9 mouse cellular contexts compared by ENCODE assay signal in genomic region chr8:86475711-86476438, GRCm38 (mm10).
A peak's percentile ranks its signal among the peaks of the same experiment; 100 is the strongest.
DNase-seq lines count a peak whose midpoint lies in the region; ATAC-seq and TF ChIP-seq lines count a peak whose summit lies in the region.
"Had no signal": no experiment of that assay in that cellular context is flagged by ENCODE, and none has a peak within 500 bp of the region (broad histone marks: within the 10 kb centered on the region; RNA-seq: fewer than 3 reads in every experiment).

No protein-coding gene starts in this region.

- H3K79me2 ChIP-seq in MEL (ENCODE audit: control insufficient read depth, insufficient read depth, low read length, poor library complexity) = no peaks in the 10 kb centered on the region

- no peaks in the 10 kb centered on the region for H3K36me3 ChIP-seq in MEL (ENCODE audit: control insufficient read depth in 1 of 2, insufficient read depth in 2 of 2, low read length in 2 of 2)
- H3K36me3 ChIP-seq in heart, embryonic 10.5 days = no peaks in the 10 kb centered on the region
- no peaks in the 10 kb centered on the region for H3K36me3 ChIP-seq in midbrain, embryonic 15.5 days (replicated peaks)
- H3K36me3 ChIP-seq: heart, embryonic 15.5 days had no signal

- intact Hi-C loops in gastrocnemius, adult 2 months (cut with DNase I) = no loop called here

- no peak overlapping the region for H3K27ac ChIP-seq in gastrocnemius, adult 2 months
- H3K27ac ChIP-seq in MEL (ENCODE audit: control insufficient read depth, low read depth, low read length) = no peak overlapping the region
- H3K27ac ChIP-seq in heart, embryonic 10.5 days = no peak overlapping the region
- peak overlapping the region; percentile 68; the same call in 1 of the 2 replicates for H3K27ac ChIP-seq in midbrain, embryonic 15.5 days
- H3K27ac ChIP-seq: heart, embryonic 15.5 days had no signal

- TF ChIP-seq POLR2A in MEL (IDR thresholded peaks at IDR 0.05; ENCODE audit: control insufficient read depth in 1 of 2, insufficient read depth in 1 of 2, low read depth in 1 of 2, low read length in 2 of 2, poor library complexity in 1 of 2) = no peak

- peak; percentile 83 for ATAC-seq in midbrain, embryonic 15.5 days (replicated peaks)

- H3K9ac ChIP-seq in MEL (ENCODE audit: control insufficient read depth, low read depth, low read length, poor library complexity, severe bottlenecking) = no peak overlapping the region
- no peak overlapping the region for H3K9ac ChIP-seq in midbrain, embryonic 15.5 days
- H3K9ac ChIP-seq: heart, embryonic 15.5 days had no signal

- peak; percentile 15 for TF ChIP-seq RAD21 in MEL (IDR thresholded peaks at IDR 0.05; ENCODE audit: low read depth, low read length)

- no peaks in the 10 kb centered on the region for H3K4me1 ChIP-seq in MEL (ENCODE audit: control insufficient read depth in 1 of 2, insufficient read depth in 2 of 2, low read length in 2 of 2)
- H3K4me1 ChIP-seq in heart, embryonic 10.5 days = no peaks in the 10 kb centered on the region
- H3K4me1 ChIP-seq in midbrain, embryonic 15.5 days = peaks cover 9% of the 10 kb centered on the region
- H3K4me1 ChIP-seq: heart, embryonic 15.5 days had no signal

- H3K9me3 ChIP-seq in MEL (replicated peaks; ENCODE audit: insufficient read depth, low read length) = no peaks in the 10 kb centered on the region
- H3K9me3 ChIP-seq in heart, embryonic 10.5 days = no peaks in the 10 kb centered on the region
- H3K9me3 ChIP-seq in midbrain, embryonic 15.5 days = no peaks in the 10 kb centered on the region
- H3K9me3 ChIP-seq: heart, embryonic 15.5 days had no signal

- no peaks in the 10 kb centered on the region for H3K27me3 ChIP-seq in MEL (ENCODE audit: control insufficient read depth in 1 of 2, insufficient read depth in 2 of 2, low read length in 2 of 2)
- no peaks in the 10 kb centered on the region for H3K27me3 ChIP-seq in heart, embryonic 10.5 days (ENCODE audit: insufficient read depth, poor library complexity, severe bottlenecking)
- H3K27me3 ChIP-seq in midbrain, embryonic 15.5 days (replicated peaks) = no peaks in the 10 kb centered on the region
- H3K27me3 ChIP-seq: heart, embryonic 15.5 days had no signal

- no peak overlapping the region for H3K4me3 ChIP-seq in gastrocnemius, adult 2 months
- H3K4me3 ChIP-seq in MEL (ENCODE audit: control insufficient read depth in 1 of 2, insufficient read depth in 1 of 2, low read depth in 2 of 2, low read length in 2 of 2) = no peak overlapping the region
- no peak overlapping the region for H3K4me3 ChIP-seq in heart, embryonic 10.5 days
- H3K4me3 ChIP-seq in midbrain, embryonic 15.5 days = no peak overlapping the region
- H3K4me3 ChIP-seq: heart, embryonic 15.5 days had no signal

- peak; percentile 24 for DNase-seq in gastrocnemius, adult 2 months
- DNase-seq in gastrocnemius, postnatal 25 days = no peak
- no peak for DNase-seq in MEL (ENCODE audit: low read depth, low spot score)
- peak; percentile 72 to 80 for DNase-seq in cerebellum, postnatal 25 days
- peak; percentile 71 for DNase-seq in heart, embryonic 10.5 days (ENCODE audit: low spot score)
- DNase-seq in layer of hippocampus, postnatal 10 days (ENCODE audit: low spot score in 2 of 2) = peak; percentile 56 to 76
- DNase-seq in T-cell, adult 2 months (ENCODE audit: low spot score) = no peak

- H3K4me2 ChIP-seq in midbrain, embryonic 15.5 days = no peak overlapping the region
- H3K4me2 ChIP-seq: heart, embryonic 15.5 days had no signal

- TF ChIP-seq EP300 in MEL (IDR thresholded peaks at IDR 0.05; ENCODE audit: low read depth in 1 of 2, low read length in 2 of 2) = no peak

- 66% methylated on average over 9 of the region's 9 CpGs for WGBS in heart, embryonic 10.5 days
- 43% methylated on average over 9 of the region's 9 CpGs for WGBS in midbrain, embryonic 15.5 days

- TF ChIP-seq CTCF in gastrocnemius, adult 2 months (IDR thresholded peaks at IDR 0.05) = peak; percentile 61
- TF ChIP-seq CTCF in MEL (IDR thresholded peaks at IDR 0.05 in 2 of 3, conservative IDR thresholded peaks at IDR 0.05 in 1 of 3; ENCODE audit: control insufficient read depth in 1 of 3, insufficient read depth in 1 of 3, low read depth in 2 of 3, low read length in 3 of 3, poor library complexity in 1 of 3, severe bottlenecking in 1 of 3) = peak in 2 of 3 experiments; percentile 10 to 25; a peak in 2 of 6 replicates

TF ChIP-seq in MEL, 35 proteins besides CTCF, POLR2A, EP300 and RAD21:
- TF ChIP-seq GATA1 (IDR thresholded peaks at IDR 0.05; ENCODE audit: low read depth, low read length) (no peak), ELF1 (IDR thresholded peaks at IDR 0.05; ENCODE audit: low read depth, low read length) (no peak), KAT2A (conservative IDR thresholded peaks at IDR 0.05; ENCODE audit: low read depth, low read length) (no peak), MAZ (IDR thresholded peaks at IDR 0.05; ENCODE audit: low read depth, low read length) (no peak)

Comparison
In these comparisons a context has a peak if more than half of its experiments do, and no peak if none do; other contexts are left out.
1. DNase-seq: peak in gastrocnemius, adult 2 months (single experiment), cerebellum, postnatal 25 days (2 of 2), heart, embryonic 10.5 days (single experiment) and layer of hippocampus, postnatal 10 days (2 of 2); none in gastrocnemius, postnatal 25 days (single experiment), MEL (single experiment) and T-cell, adult 2 months (single experiment).